Mouse (Mus musculus): ENCODE measurements at regions not wholly inside any gene's neighbourhood (a gene's known extent, or its start where the extent isn't known, plus 50 kb on each side); places are given as distances from the start of the nearest gene placed in this dataset.

DNA sequence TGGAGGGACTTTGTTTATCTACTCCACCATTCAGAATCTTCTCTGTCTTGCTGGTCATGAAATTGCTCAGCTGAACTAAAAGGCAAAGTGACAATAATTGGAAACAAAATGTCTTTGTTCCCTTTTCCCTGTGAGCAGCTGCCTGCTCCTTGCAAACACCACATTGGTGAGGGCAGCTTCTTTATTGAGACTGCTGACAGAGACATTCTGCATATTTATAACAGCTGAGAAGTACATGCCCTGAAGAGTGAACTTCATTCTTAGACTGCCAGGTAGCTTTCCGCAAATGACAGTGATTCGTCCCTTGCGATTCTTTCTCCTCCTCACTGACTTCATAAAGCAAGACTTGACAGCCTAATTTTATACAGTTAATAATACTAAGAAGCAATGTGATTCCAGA lies 237.0 kb downstream of the Cps1 start:
- WGBS: 80% methylated on average over 3 of the region's 3 CpGs
- no peak overlapping the region for H3K9ac ChIP-seq (replicated peaks; ENCODE audit: low read depth)
- H3K4me2 ChIP-seq (replicated peaks; ENCODE audit: low read depth, low read length): no peak overlapping the region
- ATAC-seq (no peak), DNase-seq (ENCODE audit: low spot score) (no peak)
- H3K27me3 ChIP-seq (replicated peaks; ENCODE audit: insufficient read depth, low read length): no peaks in the 10 kb centered on the region
- H3K36me3 ChIP-seq (ENCODE audit: insufficient read depth, low read length): no peaks in the 10 kb centered on the region
- no peak overlapping the region for H3K4me3 ChIP-seq (ENCODE audit: low read depth, low read length)
- H3K9me3 ChIP-seq (ENCODE audit: low read length): no peaks in the 10 kb centered on the region
- no peaks in the 10 kb centered on the region for H3K4me1 ChIP-seq (ENCODE audit: insufficient read depth, low read depth, low read length)
- TF ChIP-seq EP300 (IDR thresholded peaks at IDR 0.05) (no peak), CTCF (IDR thresholded peaks at IDR 0.05) (no peak)
- H3K27ac ChIP-seq (ENCODE audit: low read length): no peak overlapping the region

DNA sequence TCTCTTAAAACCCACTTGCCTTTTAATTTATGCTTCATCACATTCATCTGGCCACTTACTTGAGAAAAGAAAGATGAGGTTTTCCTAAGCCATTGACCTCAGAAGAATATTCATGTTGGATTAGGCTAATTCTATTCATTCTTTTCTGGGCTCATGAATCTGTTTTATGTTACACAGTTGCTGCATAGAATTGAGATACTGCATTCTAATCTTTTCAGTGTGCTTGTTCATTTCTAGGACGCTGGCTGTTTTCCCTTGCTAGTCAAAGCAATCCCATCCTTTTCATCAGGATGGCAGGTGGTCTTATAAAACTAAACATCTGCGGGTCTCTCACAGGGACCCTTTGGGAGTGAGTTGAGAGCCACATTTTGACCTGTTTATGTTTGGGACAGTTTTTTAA lies 243.2 kb downstream of the Cps1 start:
- no peak for DNase-seq (ENCODE audit: low spot score)
- no peak for ATAC-seq
- Histone ChIP-seq H3K4me1 (ENCODE audit: insufficient read depth, low read depth, low read length) (no peaks in the 10 kb centered on the region), H3K27ac (ENCODE audit: low read length) (no peak overlapping the region), H3K9me3 (ENCODE audit: low read length) (no peaks in the 10 kb centered on the region), H3K4me2 (replicated peaks; ENCODE audit: low read depth, low read length) (no peak overlapping the region), H3K36me3 (ENCODE audit: insufficient read depth, low read length) (no peaks in the 10 kb centered on the region), H3K9ac (replicated peaks; ENCODE audit: low read depth) (no peak overlapping the region), H3K27me3 (replicated peaks; ENCODE audit: insufficient read depth, low read length) (no peaks in the 10 kb centered on the region), H3K4me3 (ENCODE audit: low read depth, low read length) (no peak overlapping the region)
- no peak for TF ChIP-seq EP300 (IDR thresholded peaks at IDR 0.05)
- no peak for TF ChIP-seq CTCF (IDR thresholded peaks at IDR 0.05)
- WGBS: 51% methylated on average over 2 of the region's 2 CpGs

DNA sequence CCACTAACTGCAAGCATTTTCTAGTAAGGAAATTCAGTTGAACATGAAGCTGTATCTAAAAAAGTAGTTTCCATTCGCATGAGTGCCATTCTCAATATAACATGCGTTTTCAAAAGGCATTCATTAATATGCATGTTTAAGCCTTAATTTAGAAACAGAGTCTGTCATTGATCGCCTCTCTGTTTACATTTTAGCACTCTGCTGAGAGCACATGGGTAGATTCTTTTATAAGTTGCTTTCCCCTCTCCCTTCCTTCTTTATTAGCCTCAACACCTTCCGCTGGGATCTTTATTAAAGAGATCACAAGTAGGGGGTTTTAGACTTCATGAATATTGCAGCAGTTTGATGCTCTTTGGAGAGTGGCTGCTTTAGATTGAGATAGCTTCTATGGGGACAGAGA lies 243.7 kb downstream of the Cps1 start:
- no peak overlapping the region for H3K4me3 ChIP-seq (ENCODE audit: low read depth, low read length)
- no peaks in the 10 kb centered on the region for H3K36me3 ChIP-seq (ENCODE audit: insufficient read depth, low read length)
- WGBS: 69% methylated on average over 4 of the region's 4 CpGs
- ATAC-seq: no peak
- no peaks in the 10 kb centered on the region for H3K9me3 ChIP-seq (ENCODE audit: low read length)
- no peak for TF ChIP-seq EP300 (IDR thresholded peaks at IDR 0.05)
- TF ChIP-seq CTCF (IDR thresholded peaks at IDR 0.05): no peak
- no peak overlapping the region for H3K4me2 ChIP-seq (replicated peaks; ENCODE audit: low read depth, low read length)
- H3K27me3 ChIP-seq (replicated peaks; ENCODE audit: insufficient read depth, low read length): no peaks in the 10 kb centered on the region
- H3K4me1 ChIP-seq (ENCODE audit: insufficient read depth, low read depth, low read length): no peaks in the 10 kb centered on the region
- H3K27ac ChIP-seq (ENCODE audit: low read length): no peak overlapping the region
- no peak for DNase-seq (ENCODE audit: low spot score)
- H3K9ac ChIP-seq (replicated peaks; ENCODE audit: low read depth): no peak overlapping the region

DNA sequence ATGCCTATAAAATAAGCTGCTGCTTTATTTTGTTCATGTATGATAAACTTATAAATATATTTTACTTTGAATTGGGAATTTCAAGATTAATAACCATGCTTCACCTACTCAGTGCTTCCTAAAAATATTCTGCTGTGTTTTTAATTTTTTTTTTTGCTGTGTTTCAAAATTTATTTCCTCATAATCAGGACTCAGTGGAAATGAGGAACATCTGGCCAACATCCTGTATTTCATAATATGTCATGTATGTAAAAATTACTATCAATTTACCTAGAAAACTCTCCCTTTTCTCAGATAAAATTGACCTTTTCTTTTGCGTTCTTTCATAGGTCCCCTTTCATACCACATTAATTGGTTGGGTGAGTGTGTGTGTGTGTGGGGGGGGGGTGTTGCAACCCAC lies 259.5 kb downstream of the Cps1 start:
- H3K9me3 ChIP-seq (ENCODE audit: low read length): no peaks in the 10 kb centered on the region
- H3K36me3 ChIP-seq (ENCODE audit: insufficient read depth, low read length): no peaks in the 10 kb centered on the region
- no peak for ATAC-seq
- H3K27ac ChIP-seq (ENCODE audit: low read length): no peak overlapping the region
- peak; percentile 8 for DNase-seq (ENCODE audit: low spot score)
- H3K4me3 ChIP-seq (ENCODE audit: low read depth, low read length): no peak overlapping the region
- H3K9ac ChIP-seq (replicated peaks; ENCODE audit: low read depth): no peak overlapping the region
- WGBS: 85% methylated on average over 1 of the region's 1 CpGs
- TF ChIP-seq EP300 (IDR thresholded peaks at IDR 0.05): no peak
- TF ChIP-seq CTCF (IDR thresholded peaks at IDR 0.05): no peak
- H3K27me3 ChIP-seq (replicated peaks; ENCODE audit: insufficient read depth, low read length): no peaks in the 10 kb centered on the region
- H3K4me2 ChIP-seq (replicated peaks; ENCODE audit: low read depth, low read length): no peak overlapping the region
- H3K4me1 ChIP-seq (ENCODE audit: insufficient read depth, low read depth, low read length): no peaks in the 10 kb centered on the region

DNA sequence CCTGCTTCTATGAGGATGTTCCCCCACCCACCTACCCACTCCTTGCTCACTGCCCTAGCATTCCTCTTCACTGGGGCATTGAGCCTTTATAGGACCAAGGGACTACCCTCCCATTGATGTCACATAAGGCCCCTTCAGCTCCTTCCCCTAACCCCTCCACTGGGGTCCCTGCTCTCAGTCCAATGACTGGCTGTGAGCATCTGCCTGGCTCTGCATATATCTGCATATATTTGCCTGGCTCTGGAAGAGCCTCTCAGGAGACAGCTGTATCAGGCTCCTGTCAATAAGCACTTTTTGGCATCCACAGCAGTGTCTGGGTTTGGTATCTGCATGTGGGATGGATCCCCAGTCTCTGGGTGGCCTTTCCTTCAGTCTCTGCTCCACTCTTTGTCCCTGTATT lies 262.6 kb downstream of the Cps1 start:
- Histone ChIP-seq H3K27ac (ENCODE audit: low read length) (no peak overlapping the region), H3K9ac (replicated peaks; ENCODE audit: low read depth) (no peak overlapping the region), H3K9me3 (ENCODE audit: low read length) (no peaks in the 10 kb centered on the region), H3K4me3 (ENCODE audit: low read depth, low read length) (no peak overlapping the region), H3K36me3 (ENCODE audit: insufficient read depth, low read length) (no peaks in the 10 kb centered on the region), H3K4me2 (replicated peaks; ENCODE audit: low read depth, low read length) (no peak overlapping the region), H3K27me3 (replicated peaks; ENCODE audit: insufficient read depth, low read length) (no peaks in the 10 kb centered on the region), H3K4me1 (ENCODE audit: insufficient read depth, low read depth, low read length) (no peaks in the 10 kb centered on the region)
- no peak for DNase-seq (ENCODE audit: low spot score)
- TF ChIP-seq CTCF (IDR thresholded peaks at IDR 0.05): no peak
- TF ChIP-seq EP300 (IDR thresholded peaks at IDR 0.05): no peak
- ATAC-seq: no peak

DNA sequence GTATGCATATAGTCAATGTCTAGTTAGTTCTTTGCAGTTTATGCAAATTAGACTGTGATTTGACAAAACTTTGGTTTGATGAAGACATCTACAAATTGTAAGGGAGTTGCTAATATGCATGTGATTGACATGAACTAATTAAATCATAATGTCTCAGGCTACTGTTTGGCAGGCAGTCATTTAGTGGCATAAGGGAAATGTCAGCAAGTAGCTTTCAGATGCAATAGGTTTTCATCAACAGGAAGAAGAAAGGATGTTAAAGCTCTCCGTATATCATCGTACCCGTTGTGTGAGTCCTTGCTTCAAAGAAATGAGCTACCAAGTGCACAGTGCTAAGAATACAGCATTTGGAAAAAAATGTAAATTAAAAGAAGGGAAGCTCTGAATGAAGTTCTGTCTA lies 264.1 kb downstream of the Cps1 start:
- Histone ChIP-seq H3K4me1 (ENCODE audit: insufficient read depth, low read depth, low read length) (no peaks in the 10 kb centered on the region), H3K27ac (ENCODE audit: low read length) (no peak overlapping the region), H3K36me3 (ENCODE audit: insufficient read depth, low read length) (no peaks in the 10 kb centered on the region), H3K4me2 (replicated peaks; ENCODE audit: low read depth, low read length) (no peak overlapping the region), H3K27me3 (replicated peaks; ENCODE audit: insufficient read depth, low read length) (no peaks in the 10 kb centered on the region), H3K4me3 (ENCODE audit: low read depth, low read length) (no peak overlapping the region), H3K9me3 (ENCODE audit: low read length) (no peaks in the 10 kb centered on the region), H3K9ac (replicated peaks; ENCODE audit: low read depth) (no peak overlapping the region)
- DNase-seq (ENCODE audit: low spot score): no peak
- no peak for TF ChIP-seq EP300 (IDR thresholded peaks at IDR 0.05)
- no peak for TF ChIP-seq CTCF (IDR thresholded peaks at IDR 0.05)
- no peak for ATAC-seq
- WGBS: 64% methylated on average over 3 of the region's 3 CpGs

DNA sequence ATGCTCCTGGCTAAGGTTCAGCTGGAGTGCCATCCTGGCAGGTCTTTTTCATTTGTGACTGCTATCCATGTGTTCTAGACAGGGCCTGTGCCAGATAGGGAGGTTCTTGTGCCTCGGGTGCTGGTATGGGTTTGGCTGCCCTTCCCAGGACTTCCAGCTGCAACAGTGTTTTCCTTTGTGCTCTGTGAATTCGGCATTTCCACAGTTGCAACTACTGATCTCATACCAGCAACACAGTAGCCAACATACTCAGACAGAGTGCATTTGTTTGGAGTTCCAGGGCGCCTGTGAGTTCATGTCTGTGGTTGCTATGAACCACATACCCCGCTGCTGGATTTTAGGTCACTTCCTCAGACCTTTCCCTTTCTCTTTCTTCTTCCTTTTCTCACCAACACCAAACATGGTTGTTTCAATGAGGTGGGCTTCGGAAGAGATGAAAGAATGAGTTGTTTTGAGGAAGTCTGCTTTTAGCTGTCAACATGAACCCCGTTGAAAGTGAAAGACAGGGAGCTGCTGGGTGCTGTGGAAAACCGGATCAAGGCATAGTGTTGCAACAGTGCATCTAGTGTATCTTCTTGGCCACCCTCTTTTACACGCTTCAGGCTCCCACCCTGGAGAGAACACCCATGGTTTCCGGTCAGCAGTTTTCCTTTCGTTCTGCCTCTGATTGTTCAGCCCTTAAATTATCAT lies 275.1 kb downstream of the Cps1 start:
- H3K36me3 ChIP-seq (ENCODE audit: insufficient read depth, low read length): no peaks in the 10 kb centered on the region
- H3K4me3 ChIP-seq (ENCODE audit: low read depth, low read length): no peak overlapping the region
- no peaks in the 10 kb centered on the region for H3K27me3 ChIP-seq (replicated peaks; ENCODE audit: insufficient read depth, low read length)
- TF ChIP-seq CTCF (IDR thresholded peaks at IDR 0.05) (no peak), EP300 (IDR thresholded peaks at IDR 0.05) (no peak)
- no peaks in the 10 kb centered on the region for H3K4me1 ChIP-seq (ENCODE audit: insufficient read depth, low read depth, low read length)
- H3K27ac ChIP-seq (ENCODE audit: low read length): no peak overlapping the region
- DNase-seq (ENCODE audit: low spot score) (peak; percentile 14), ATAC-seq (peak; percentile 40; the same call in 1 of the 2 replicates)
- H3K9ac ChIP-seq (replicated peaks; ENCODE audit: low read depth): no peak overlapping the region
- H3K9me3 ChIP-seq (ENCODE audit: low read length): no peaks in the 10 kb centered on the region
- WGBS: 56% methylated on average over 10 of the region's 10 CpGs
- no peak overlapping the region for H3K4me2 ChIP-seq (replicated peaks; ENCODE audit: low read depth, low read length)
